Mouse (Mus musculus): Measurements from ENCODE around the gene Smim11. TPM values are rescaled to one million over a fixed set of nuclear protein-coding genes. Genes with fewer than 3 reads are reported as not detected.

Gene Smim11
- total and polyA plus RNA-seq, 3 experiments: 81.5 to 84.7 TPM; not detected in 1

DNA sequence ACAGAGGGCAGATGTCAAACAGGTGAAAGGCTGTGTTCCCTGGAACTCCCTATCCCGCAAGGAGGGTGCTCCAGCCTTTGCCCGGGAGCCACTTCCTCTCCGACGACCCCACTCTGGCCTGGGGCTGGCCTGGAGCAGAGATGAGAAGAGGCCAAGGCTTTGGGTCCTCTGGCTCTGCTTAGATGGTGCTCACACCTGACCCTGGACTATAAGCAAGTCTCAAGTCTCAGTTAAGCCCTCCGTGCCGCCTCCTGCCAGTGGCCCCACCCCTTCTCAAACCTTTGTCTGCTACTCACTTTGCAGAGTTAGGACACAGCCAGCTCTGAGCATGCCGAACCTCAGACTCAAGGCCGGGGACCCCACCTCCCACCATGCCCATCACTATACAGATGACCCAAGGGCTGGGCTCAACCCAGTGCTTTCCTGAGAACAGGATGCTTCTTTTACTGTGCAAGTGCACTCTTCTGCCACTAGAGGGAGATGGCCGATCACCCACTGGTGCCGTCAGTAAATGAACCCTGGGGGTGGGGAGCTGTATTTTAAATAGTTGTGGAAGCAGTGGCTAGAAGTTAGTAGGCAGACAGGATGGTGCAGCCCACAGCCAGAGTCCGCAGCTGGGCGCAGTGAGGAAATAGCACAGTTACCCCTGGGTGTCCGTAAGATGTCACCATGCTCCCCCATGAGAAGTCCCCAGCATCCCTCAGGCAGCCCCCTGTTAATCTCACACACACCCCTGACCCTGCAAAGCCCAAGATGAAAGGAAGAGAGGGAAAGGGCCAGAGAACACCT is 13.1 kb downstream of the Smim11 start:
- Histone ChIP-seq H3K9ac (ENCODE audit: control insufficient read depth, low read depth, low read length, poor library complexity, severe bottlenecking) (no peak overlapping the region), H3K79me2 (ENCODE audit: control insufficient read depth, insufficient read depth, low read length, poor library complexity) (no peaks in the 10 kb centered on the region), H3K9me3 (replicated peaks; ENCODE audit: insufficient read depth, low read length) (no peaks in the 10 kb centered on the region), H3K27ac (ENCODE audit: control insufficient read depth, low read depth, low read length) (no peak overlapping the region), H3K36me3 (ENCODE audit: control insufficient read depth in 1 of 2, insufficient read depth in 2 of 2, low read length in 2 of 2) (no peaks in the 10 kb centered on the region), H3K4me3 (ENCODE audit: control insufficient read depth in 1 of 2, insufficient read depth in 1 of 2, low read depth in 2 of 2, low read length in 2 of 2) (no peak overlapping the region), H3K4me1 (ENCODE audit: control insufficient read depth in 1 of 2, insufficient read depth in 2 of 2, low read length in 2 of 2) (peaks cover 0 to 3% of the 10 kb centered on the region in 2 experiments; a peak in 1 of 4 replicates), H3K27me3 (ENCODE audit: control insufficient read depth in 1 of 2, insufficient read depth in 2 of 2, low read length in 2 of 2) (no peaks in the 10 kb centered on the region)
- TF ChIP-seq NELFE (IDR thresholded peaks at IDR 0.05; ENCODE audit: low read depth, low read length): no peak
- no peak for TF ChIP-seq USF2 (IDR thresholded peaks at IDR 0.05; ENCODE audit: borderline replicate concordance in 1 of 2, insufficient read depth in 1 of 2, low read depth in 1 of 2, low read length in 2 of 2)
- TF ChIP-seq RAD21 (IDR thresholded peaks at IDR 0.05; ENCODE audit: low read depth, low read length): peak; percentile 71
- no peak for TF ChIP-seq POLR2A (IDR thresholded peaks at IDR 0.05; ENCODE audit: control insufficient read depth in 1 of 2, insufficient read depth in 1 of 2, low read depth in 1 of 2, low read length in 2 of 2, poor library complexity in 1 of 2)
- peak; percentile 23; the same call in 1 of the 2 replicates for TF ChIP-seq ZC3H11A (IDR thresholded peaks at IDR 0.05; ENCODE audit: low read depth, low read length)
- TF ChIP-seq MEF2A (IDR thresholded peaks at IDR 0.05; ENCODE audit: extremely low read depth, insufficient replicate concordance, low read depth, low read length, poor library complexity, severe bottlenecking): no peak
- peak; percentile 68 for TF ChIP-seq SMC3 (IDR thresholded peaks at IDR 0.05; ENCODE audit: low read depth, low read length)
- peak; percentile 84 to 86 (median 85) for TF ChIP-seq CTCF (IDR thresholded peaks at IDR 0.05 in 2 of 3, conservative IDR thresholded peaks at IDR 0.05 in 1 of 3; ENCODE audit: control insufficient read depth in 1 of 3, insufficient read depth in 1 of 3, low read depth in 2 of 3, low read length in 3 of 3, poor library complexity in 1 of 3, severe bottlenecking in 1 of 3)
- DNase-seq (ENCODE audit: low read depth, low spot score): peak; percentile 69

DNA sequence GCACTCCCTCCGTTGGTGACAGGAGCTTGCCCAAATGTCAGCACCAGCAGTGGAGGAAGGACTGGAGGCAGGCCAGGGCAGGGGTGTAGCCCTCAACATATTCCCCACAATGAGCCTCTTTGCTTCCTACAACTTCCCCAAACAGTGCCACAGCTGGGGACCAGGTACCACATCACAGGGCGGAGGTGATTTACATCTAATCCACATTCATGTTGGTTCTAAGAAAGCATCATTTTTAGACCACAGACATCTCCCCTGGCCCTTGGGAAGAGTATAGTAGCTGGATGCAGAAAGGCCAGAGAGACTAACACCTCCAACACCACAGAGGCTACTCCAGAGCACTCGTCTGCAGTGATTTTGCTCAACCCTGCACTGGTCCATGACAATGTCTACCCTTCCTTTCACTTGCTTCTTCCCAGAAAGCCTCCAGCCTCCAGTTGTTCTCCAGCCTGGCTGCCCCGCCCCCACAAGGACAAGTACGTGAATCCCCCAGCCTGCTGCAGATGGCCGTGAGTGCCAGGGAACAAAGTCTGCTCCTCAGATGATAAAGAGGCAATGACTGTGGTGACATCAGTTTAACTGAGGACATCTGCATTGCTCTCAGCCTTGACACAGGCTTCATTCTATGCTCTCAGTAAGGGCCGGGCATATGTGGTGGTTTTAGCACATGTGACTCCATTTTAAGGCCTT is 15.1 kb downstream of the Smim11 start:
- H3K9me3 ChIP-seq (replicated peaks; ENCODE audit: insufficient read depth, low read length): no peaks in the 10 kb centered on the region
- no peaks in the 10 kb centered on the region for H3K27me3 ChIP-seq (ENCODE audit: control insufficient read depth in 1 of 2, insufficient read depth in 2 of 2, low read length in 2 of 2)
- TF ChIP-seq USF2 (IDR thresholded peaks at IDR 0.05; ENCODE audit: borderline replicate concordance in 1 of 2, insufficient read depth in 1 of 2, low read depth in 1 of 2, low read length in 2 of 2) (no peak), ELF1 (IDR thresholded peaks at IDR 0.05; ENCODE audit: low read depth, low read length) (no peak), RAD21 (IDR thresholded peaks at IDR 0.05; ENCODE audit: low read depth, low read length) (no peak), KAT2A (conservative IDR thresholded peaks at IDR 0.05; ENCODE audit: low read depth, low read length) (no peak), MAFK (IDR thresholded peaks at IDR 0.05; ENCODE audit: borderline replicate concordance, low read depth, low read length) (no peak), MEF2A (IDR thresholded peaks at IDR 0.05; ENCODE audit: extremely low read depth, insufficient replicate concordance, low read depth, low read length, poor library complexity, severe bottlenecking) (no peak)
- no peak overlapping the region for H3K27ac ChIP-seq (ENCODE audit: control insufficient read depth, low read depth, low read length)
- H3K9ac ChIP-seq (ENCODE audit: control insufficient read depth, low read depth, low read length, poor library complexity, severe bottlenecking): no peak overlapping the region
- peaks cover 0 to 6% of the 10 kb centered on the region in 2 experiments; a peak in 1 of 4 replicates for H3K4me1 ChIP-seq (ENCODE audit: control insufficient read depth in 1 of 2, insufficient read depth in 2 of 2, low read length in 2 of 2)
- no peak overlapping the region for H3K4me3 ChIP-seq (ENCODE audit: control insufficient read depth in 1 of 2, insufficient read depth in 1 of 2, low read depth in 2 of 2, low read length in 2 of 2)
- H3K36me3 ChIP-seq (ENCODE audit: control insufficient read depth in 1 of 2, insufficient read depth in 2 of 2, low read length in 2 of 2): peaks cover 0 to 2% of the 10 kb centered on the region in 2 experiments; a peak in 1 of 4 replicates
- no peak for DNase-seq (ENCODE audit: low read depth, low spot score)
- H3K79me2 ChIP-seq (ENCODE audit: control insufficient read depth, insufficient read depth, low read length, poor library complexity): no peaks in the 10 kb centered on the region; the same call in 1 of the 2 replicates

All from MEL (cell line).